Mouse (Mus musculus) forebrain, embryonic 11.5 days (tissue): ENCODE measurements around the gene Phex. TPM values are rescaled to one million over a fixed set of nuclear protein-coding genes. Genes with fewer than 3 reads are reported as not detected.

ENCODE experiments used
- ATAC-seq: fragments of 200-750 bp; cut with Nextera tagmentation; replicated peaks from 2 replicates; pipeline ENCODE4 v1.8.0; 2017; ENCODE audit warnings: moderate TSS enrichment; ENCODE audit not compliant: low FRiP score
- DNase-seq: peaks from one replicate; pipeline ENCODE4 v3.0.0-alpha.2; 2017; ENCODE audit warnings: low spot score
- H3K27ac ChIP-seq: fragments of 300-500 bp; sonication (generic); 2 replicates; pipeline ENCODE4 v1.5.1; 2014; ENCODE audit warnings: low read depth, low read length
- H3K27me3 ChIP-seq: fragments of 300-500 bp; sonication (generic); 2 replicates; pipeline ENCODE4 v1.6.1; 2014; ENCODE audit warnings: mild to moderate bottlenecking, low read length, mixed read lengths; ENCODE audit not compliant: control insufficient read depth, insufficient read depth
- H3K36me3 ChIP-seq: fragments of 300-500 bp; sonication (generic); 2 replicates; pipeline ENCODE4 v1.6.1; 2014; ENCODE audit warnings: mild to moderate bottlenecking, low read length, moderate library complexity, mixed read lengths; ENCODE audit not compliant: control insufficient read depth, insufficient read depth
- H3K4me1 ChIP-seq: fragments of 300-500 bp; sonication (generic); replicated peaks from 2 replicates; pipeline ENCODE4 v1.6.1; 2014; ENCODE audit warnings: low read length, mixed read lengths; ENCODE audit not compliant: control insufficient read depth, insufficient read depth
- H3K4me2 ChIP-seq: fragments of 300-500 bp; sonication (generic); 2 replicates; pipeline ENCODE4 v1.6.1; 2014; ENCODE audit warnings: low read depth, mild to moderate bottlenecking, low read length, moderate library complexity, mixed read lengths; ENCODE audit not compliant: severe bottlenecking
- H3K4me3 ChIP-seq: fragments of 300-500 bp; sonication (generic); 2 replicates; pipeline ENCODE4 v1.5.1; 2014; ENCODE audit warnings: low read depth, low read length
- H3K9ac ChIP-seq: fragments of 300-500 bp; sonication (generic); 2 replicates; pipeline ENCODE4 v1.6.1; 2014; ENCODE audit warnings: low read length
- H3K9me3 ChIP-seq: fragments of 300-500 bp; sonication (generic); 2 replicates; pipeline ENCODE4 v1.6.1; 2016; ENCODE audit warnings: low read length, mixed read lengths; ENCODE audit not compliant: control insufficient read depth
- WGBS: fragments of 180-500 bp; shearing (Covaris S2); extraction: QIAGEN DNeasy Blood & Tissue Kit; methylation state at CpG from one replicate; pipeline ENCODE4 v1.1.7; 2014; 5-methylcytosine and 5-hydroxymethylcytosine counted together
- polyA plus RNA-seq: library from polyadenylated mRNA; unstranded; fragments of >200 nt; fragmentation: Nextera tagmentation; extraction: Ambion mirVana; gene quantifications from 2 replicates; pipeline ENCODE4 v1.2.1, GENCODE M21; 2014

Phex gene
- polyA plus RNA-seq, 1 experiment from 2014 or later = 0.05 TPM

- Histone ChIP-seq H3K9me3 (no peaks in the 10 kb centered on the region), H3K9ac (no peak overlapping the region), H3K27ac (no peak overlapping the region), H3K4me1 (no peaks in the 10 kb centered on the region), H3K27me3 (no peaks in the 10 kb centered on the region), H3K4me2 (no peak overlapping the region), H3K36me3 (no peaks in the 10 kb centered on the region), H3K4me3 (no peak overlapping the region)
- DNase-seq (no peak), ATAC-seq (no peak)
- WGBS = 79% methylated on average over 6 of the region's 6 CpGs
Observed at GRCm38 (mm10) chrX:157390102-157390501, 25.0 kb downstream of the Phex start.

- WGBS = 87% methylated on average over 3 of the region's 3 CpGs
- Histone ChIP-seq H3K4me3 (no peak overlapping the region), H3K27ac (no peak overlapping the region), H3K36me3 (no peaks in the 10 kb centered on the region), H3K27me3 (no peaks in the 10 kb centered on the region), H3K4me2 (no peak overlapping the region), H3K9me3 (no peaks in the 10 kb centered on the region), H3K9ac (no peak overlapping the region), H3K4me1 (no peaks in the 10 kb centered on the region)
- no peak for DNase-seq
- no peak for ATAC-seq
Observed at GRCm38 (mm10) chrX:157388419-157388818, 26.7 kb downstream of the Phex start.

GRCm38 (mm10) chrX:157387025-157387424 lies 28.1 kb downstream of the Phex start:
- H3K36me3 ChIP-seq = no peaks in the 10 kb centered on the region
- H3K4me2 ChIP-seq = no peak overlapping the region
- H3K4me3 ChIP-seq = no peak overlapping the region
- H3K27ac ChIP-seq = no peak overlapping the region
- H3K27me3 ChIP-seq = no peaks in the 10 kb centered on the region
- no peak overlapping the region for H3K9ac ChIP-seq
- no peaks in the 10 kb centered on the region for H3K9me3 ChIP-seq
- H3K4me1 ChIP-seq = no peaks in the 10 kb centered on the region
- no peak for ATAC-seq
- WGBS = 84% methylated on average over 5 of the region's 5 CpGs
- DNase-seq = no peak

- Histone ChIP-seq H3K27me3 (no peaks in the 10 kb centered on the region), H3K4me3 (no peak overlapping the region), H3K4me2 (no peak overlapping the region), H3K27ac (no peak overlapping the region), H3K9me3 (no peaks in the 10 kb centered on the region), H3K4me1 (no peaks in the 10 kb centered on the region), H3K9ac (no peak overlapping the region), H3K36me3 (no peaks in the 10 kb centered on the region)
- DNase-seq (no peak), ATAC-seq (no peak)
- 61% methylated on average over 10 of the region's 10 CpGs for WGBS
Observed at GRCm38 (mm10) chrX:157378822-157379221, 36.3 kb downstream of the Phex start.

GRCm38 (mm10) chrX:157377456-157377855 lies 37.7 kb downstream of the Phex start:
- 67% methylated on average over 1 of the region's 1 CpGs for WGBS
- no peak for DNase-seq
- H3K4me2 ChIP-seq = no peak overlapping the region
- H3K9ac ChIP-seq = no peak overlapping the region
- H3K4me1 ChIP-seq = no peaks in the 10 kb centered on the region
- no peaks in the 10 kb centered on the region for H3K9me3 ChIP-seq
- H3K4me3 ChIP-seq = no peak overlapping the region
- no peaks in the 10 kb centered on the region for H3K27me3 ChIP-seq
- H3K27ac ChIP-seq = no peak overlapping the region
- H3K36me3 ChIP-seq = no peaks in the 10 kb centered on the region
- ATAC-seq = no peak

GRCm38 (mm10) chrX:157373873-157374272 lies 41.2 kb downstream of the Phex start:
- no peak for ATAC-seq
- Histone ChIP-seq H3K27me3 (no peaks in the 10 kb centered on the region), H3K4me2 (no peak overlapping the region), H3K9ac (no peak overlapping the region), H3K9me3 (no peaks in the 10 kb centered on the region), H3K36me3 (no peaks in the 10 kb centered on the region), H3K4me3 (no peak overlapping the region), H3K27ac (no peak overlapping the region), H3K4me1 (no peaks in the 10 kb centered on the region)
- no peak for DNase-seq
- 56% methylated on average over 3 of the region's 3 CpGs for whole genome bisulfite sequencing

- no peak for DNase-seq
- no peak overlapping the region for H3K4me2 ChIP-seq
- H3K4me1 ChIP-seq = no peaks in the 10 kb centered on the region
- H3K27ac ChIP-seq = no peak overlapping the region
- H3K9ac ChIP-seq = no peak overlapping the region
- no peaks in the 10 kb centered on the region for H3K36me3 ChIP-seq
- ATAC-seq = no peak
- no peaks in the 10 kb centered on the region for H3K9me3 ChIP-seq
- no peak overlapping the region for H3K4me3 ChIP-seq
- H3K27me3 ChIP-seq = no peaks in the 10 kb centered on the region
Observed at GRCm38 (mm10) chrX:157369166-157369565, 45.9 kb downstream of the Phex start.

- Histone ChIP-seq H3K9me3 (no peaks in the 10 kb centered on the region), H3K4me2 (no peak overlapping the region), H3K36me3 (no peaks in the 10 kb centered on the region), H3K27ac (no peak overlapping the region), H3K27me3 (no peaks in the 10 kb centered on the region), H3K9ac (no peak overlapping the region), H3K4me1 (no peaks in the 10 kb centered on the region), H3K4me3 (no peak overlapping the region)
- DNase-seq = no peak
- no peak for ATAC-seq
- 86% methylated on average over 4 of the region's 4 CpGs for WGBS
Observed at GRCm38 (mm10) chrX:157355521-157355920, 59.6 kb downstream of the Phex start.

GRCm38 (mm10) chrX:157346201-157346600 lies 68.9 kb downstream of the Phex start:
- H3K4me1 ChIP-seq = no peaks in the 10 kb centered on the region
- no peaks in the 10 kb centered on the region for H3K9me3 ChIP-seq
- no peak overlapping the region for H3K4me3 ChIP-seq
- DNase-seq (no peak), ATAC-seq (no peak)
- no peaks in the 10 kb centered on the region for H3K36me3 ChIP-seq
- H3K9ac ChIP-seq = no peak overlapping the region
- 87% methylated on average over 6 of the region's 6 CpGs for whole genome bisulfite sequencing
- no peak overlapping the region for H3K27ac ChIP-seq
- no peaks in the 10 kb centered on the region for H3K27me3 ChIP-seq
- no peak overlapping the region for H3K4me2 ChIP-seq
